Mouse (Mus musculus) midbrain, embryonic 13.5 days (tissue): ENCODE measurements at regions not wholly inside any gene's neighbourhood (a gene's known extent, or its start where the extent isn't known, plus 50 kb on each side); places are given as distances from the start of the nearest gene placed in this dataset.

Experiments
- ATAC-seq: fragments of 200-750 bp; cut with Nextera tagmentation; 2 replicates; pipeline ENCODE4 v1.8.0; 2017; ENCODE audit warnings: mild to moderate bottlenecking, moderate TSS enrichment, moderate library complexity
- H3K27ac ChIP-seq: fragments of 300-500 bp; sonication (generic); 2 replicates; pipeline ENCODE4 v1.5.1; 2015; ENCODE audit warnings: inconsistent platforms, mild to moderate bottlenecking, moderate library complexity
- H3K27me3 ChIP-seq: fragments of 300-500 bp; sonication (generic); 2 replicates; pipeline ENCODE4 v1.6.1; 2015; ENCODE audit warnings: mild to moderate bottlenecking, inconsistent platforms
- H3K36me3 ChIP-seq: fragments of 300-500 bp; sonication (generic); 2 replicates; pipeline ENCODE4 v1.6.1; 2015; ENCODE audit warnings: mild to moderate bottlenecking, inconsistent platforms
- H3K4me1 ChIP-seq: fragments of 300-500 bp; sonication (generic); replicated peaks from 2 replicates; pipeline ENCODE4 v1.6.1; 2015; ENCODE audit warnings: inconsistent platforms
- H3K4me2 ChIP-seq: fragments of 300-500 bp; sonication (generic); replicated peaks from 2 replicates; pipeline ENCODE4 v1.6.1; 2015; ENCODE audit warnings: moderate library complexity, mild to moderate bottlenecking, inconsistent platforms
- H3K4me3 ChIP-seq: fragments of 300-500 bp; sonication (generic); replicated peaks from 2 replicates; pipeline ENCODE4 v1.5.1; 2015; ENCODE audit warnings: mild to moderate bottlenecking, inconsistent platforms
- H3K9ac ChIP-seq: fragments of 300-500 bp; sonication (generic); replicated peaks from 2 replicates; pipeline ENCODE4 v1.6.1; 2015; ENCODE audit warnings: mild to moderate bottlenecking, inconsistent platforms
- H3K9me3 ChIP-seq: fragments of 300-500 bp; sonication (generic); 2 replicates; pipeline ENCODE4 v1.6.1; 2016; ENCODE audit warnings: mild to moderate bottlenecking, inconsistent platforms
- WGBS: fragments of 180-500 bp; shearing (Covaris S2); methylation state at CpG from one replicate; pipeline ENCODE4 v1.1.7; 2015; 5-methylcytosine and 5-hydroxymethylcytosine counted together

- Histone ChIP-seq H3K9ac (no peak overlapping the region), H3K4me2 (no peak overlapping the region), H3K36me3 (no peaks in the 10 kb centered on the region), H3K27ac (no peak overlapping the region), H3K27me3 (no peaks in the 10 kb centered on the region), H3K4me3 (no peak overlapping the region), H3K9me3 (no peaks in the 10 kb centered on the region), H3K4me1 (peaks cover 8% of the 10 kb centered on the region; the same call in 1 of the 2 replicates)
- peak; percentile 53 for ATAC-seq
- 54% methylated on average over 8 of the region's 8 CpGs for WGBS
These were observed 651.7 kb upstream of the Lmcd1 start for GRCm38 (mm10) chr6:111621684-111622480.

- peak; percentile 82 for ATAC-seq
- WGBS: 27% methylated on average over 7 of the region's 7 CpGs
- H3K27ac ChIP-seq: no peak overlapping the region
- H3K36me3 ChIP-seq: no peaks in the 10 kb centered on the region
- H3K4me2 ChIP-seq: no peak overlapping the region
- H3K4me3 ChIP-seq: no peak overlapping the region
- no peak overlapping the region for H3K9ac ChIP-seq
- H3K9me3 ChIP-seq: no peaks in the 10 kb centered on the region
- peaks cover 8% of the 10 kb centered on the region; the same call in 1 of the 2 replicates for H3K4me1 ChIP-seq
- no peaks in the 10 kb centered on the region for H3K27me3 ChIP-seq
These were observed 650.9 kb upstream of the Lmcd1 start for GRCm38 (mm10) chr6:111622481-111623139.

- WGBS: 81% methylated on average over 4 of the region's 4 CpGs
- H3K36me3 ChIP-seq: no peaks in the 10 kb centered on the region
- H3K4me2 ChIP-seq: no peak overlapping the region
- no peak overlapping the region for H3K4me3 ChIP-seq
- no peak overlapping the region for H3K9ac ChIP-seq
- H3K27me3 ChIP-seq: no peaks in the 10 kb centered on the region
- H3K9me3 ChIP-seq: no peaks in the 10 kb centered on the region
- peaks cover 8% of the 10 kb centered on the region; the same call in 1 of the 2 replicates for H3K4me1 ChIP-seq
- H3K27ac ChIP-seq: no peak overlapping the region
- ATAC-seq: no peak
These were observed 650.4 kb upstream of the Lmcd1 start for GRCm38 (mm10) chr6:111623140-111623497.

GRCm38 (mm10) chr6:111625501-111625900, 648.1 kb upstream of the Lmcd1 start:
- Histone ChIP-seq H3K27ac (no peak overlapping the region), H3K36me3 (no peaks in the 10 kb centered on the region), H3K4me2 (no peak overlapping the region), H3K9ac (no peak overlapping the region), H3K4me1 (peaks cover 8% of the 10 kb centered on the region; the same call in 1 of the 2 replicates), H3K27me3 (no peaks in the 10 kb centered on the region), H3K4me3 (no peak overlapping the region), H3K9me3 (no peaks in the 10 kb centered on the region)
- ATAC-seq: no peak

- Histone ChIP-seq H3K4me1 (no peaks in the 10 kb centered on the region), H3K9ac (no peak overlapping the region), H3K4me2 (no peak overlapping the region), H3K36me3 (no peaks in the 10 kb centered on the region), H3K27ac (no peak overlapping the region), H3K4me3 (no peak overlapping the region), H3K9me3 (no peaks in the 10 kb centered on the region), H3K27me3 (no peaks in the 10 kb centered on the region)
- ATAC-seq: no peak
- WGBS: 72% methylated on average over 3 of the region's 3 CpGs
These were observed 620.8 kb upstream of the Lmcd1 start for GRCm38 (mm10) chr6:111652736-111653135.

- Histone ChIP-seq H3K27ac (no peak overlapping the region), H3K9ac (no peak overlapping the region), H3K4me3 (no peak overlapping the region), H3K4me2 (no peak overlapping the region), H3K27me3 (no peaks in the 10 kb centered on the region), H3K36me3 (no peaks in the 10 kb centered on the region), H3K4me1 (no peaks in the 10 kb centered on the region), H3K9me3 (no peaks in the 10 kb centered on the region)
- 41% methylated on average over 2 of the region's 2 CpGs for WGBS
- ATAC-seq: no peak
These were observed 613.6 kb upstream of the Lmcd1 start for GRCm38 (mm10) chr6:111659957-111660356.

GRCm38 (mm10) chr6:111664603-111665002, 609.0 kb upstream of the Lmcd1 start:
- no peak for ATAC-seq
- H3K36me3 ChIP-seq: no peaks in the 10 kb centered on the region
- no peaks in the 10 kb centered on the region for H3K27me3 ChIP-seq
- H3K27ac ChIP-seq: no peak overlapping the region
- no peak overlapping the region for H3K4me2 ChIP-seq
- no peak overlapping the region for H3K9ac ChIP-seq
- no peaks in the 10 kb centered on the region for H3K9me3 ChIP-seq
- H3K4me3 ChIP-seq: no peak overlapping the region
- H3K4me1 ChIP-seq: no peaks in the 10 kb centered on the region

- 75% methylated on average over 2 of the region's 2 CpGs for WGBS
- Histone ChIP-seq H3K9ac (no peak overlapping the region), H3K9me3 (no peaks in the 10 kb centered on the region), H3K4me1 (no peaks in the 10 kb centered on the region), H3K4me3 (no peak overlapping the region), H3K27ac (no peak overlapping the region), H3K4me2 (no peak overlapping the region), H3K27me3 (no peaks in the 10 kb centered on the region), H3K36me3 (no peaks in the 10 kb centered on the region)
- no peak for ATAC-seq
These were observed 588.6 kb upstream of the Lmcd1 start for GRCm38 (mm10) chr6:111684911-111685310.

- no peak overlapping the region for H3K27ac ChIP-seq
- 92% methylated on average over 1 of the region's 1 CpGs for WGBS
- H3K36me3 ChIP-seq: no peaks in the 10 kb centered on the region
- no peaks in the 10 kb centered on the region for H3K27me3 ChIP-seq
- no peak for ATAC-seq
- H3K4me3 ChIP-seq: no peak overlapping the region
- no peak overlapping the region for H3K9ac ChIP-seq
- no peaks in the 10 kb centered on the region for H3K4me1 ChIP-seq
- no peak overlapping the region for H3K4me2 ChIP-seq
- no peaks in the 10 kb centered on the region for H3K9me3 ChIP-seq
These were observed 570.7 kb upstream of the Lmcd1 start for GRCm38 (mm10) chr6:111702864-111703263.

GRCm38 (mm10) chr6:111708277-111708676, 565.3 kb upstream of the Lmcd1 start:
- Histone ChIP-seq H3K9ac (no peak overlapping the region), H3K27me3 (no peaks in the 10 kb centered on the region), H3K4me1 (no peaks in the 10 kb centered on the region), H3K9me3 (no peaks in the 10 kb centered on the region), H3K4me2 (no peak overlapping the region), H3K4me3 (no peak overlapping the region), H3K27ac (no peak overlapping the region), H3K36me3 (no peaks in the 10 kb centered on the region)
- 77% methylated on average over 1 of the region's 1 CpGs for WGBS
- ATAC-seq: no peak

GRCm38 (mm10) chr6:111725969-111726368, 547.6 kb upstream of the Lmcd1 start:
- H3K9me3 ChIP-seq: no peaks in the 10 kb centered on the region
- no peak overlapping the region for H3K9ac ChIP-seq
- no peaks in the 10 kb centered on the region for H3K36me3 ChIP-seq
- no peak overlapping the region for H3K4me2 ChIP-seq
- no peaks in the 10 kb centered on the region for H3K4me1 ChIP-seq
- no peak for ATAC-seq
- no peak overlapping the region for H3K4me3 ChIP-seq
- no peak overlapping the region for H3K27ac ChIP-seq
- H3K27me3 ChIP-seq: no peaks in the 10 kb centered on the region

- H3K27ac ChIP-seq: no peak overlapping the region
- H3K4me2 ChIP-seq: no peak overlapping the region
- H3K9me3 ChIP-seq: no peaks in the 10 kb centered on the region
- H3K4me1 ChIP-seq: no peaks in the 10 kb centered on the region
- H3K36me3 ChIP-seq: no peaks in the 10 kb centered on the region
- H3K27me3 ChIP-seq: no peaks in the 10 kb centered on the region
- ATAC-seq: no peak
- H3K9ac ChIP-seq: no peak overlapping the region
- no peak overlapping the region for H3K4me3 ChIP-seq
These were observed 543.2 kb upstream of the Lmcd1 start for GRCm38 (mm10) chr6:111730381-111730780.

- Histone ChIP-seq H3K9ac (no peak overlapping the region), H3K4me3 (no peak overlapping the region), H3K4me2 (no peak overlapping the region), H3K36me3 (no peaks in the 10 kb centered on the region), H3K27me3 (no peaks in the 10 kb centered on the region), H3K4me1 (no peaks in the 10 kb centered on the region), H3K27ac (no peak overlapping the region), H3K9me3 (no peaks in the 10 kb centered on the region)
- no peak for ATAC-seq
- WGBS: 93% methylated on average over 3 of the region's 3 CpGs
These were observed 539.6 kb upstream of the Lmcd1 start for GRCm38 (mm10) chr6:111733926-111734325.
